Mouse (Mus musculus) cerebellum, adult 9-11 months (tissue): ENCODE measurements around the gene Vps37b.

Source experiments
- DNase-seq: peaks from one replicate; pipeline ENCODE4 v3.0.0; 2022

Vps37b gene

GRCm38 (mm10) chr5:123975668-123976180, 56.3 kb downstream of the Vps37b start:
- DNase-seq: peak; percentile 17

GRCm38 (mm10) chr5:123974616-123975111, 57.4 kb downstream of the Vps37b start:
- peak; percentile 38 for DNase-seq

- peak; percentile 47 for DNase-seq
Observed at GRCm38 (mm10) chr5:123974179-123974485, 57.9 kb downstream of the Vps37b start.

- peak; percentile 83 for DNase-seq
Observed at GRCm38 (mm10) chr5:123973299-123974178, 58.5 kb downstream of the Vps37b start, which contains the start of gene Hip1r. Gene Hip1r, plus strand, starts transcription at chr5:123973628.

DNA sequence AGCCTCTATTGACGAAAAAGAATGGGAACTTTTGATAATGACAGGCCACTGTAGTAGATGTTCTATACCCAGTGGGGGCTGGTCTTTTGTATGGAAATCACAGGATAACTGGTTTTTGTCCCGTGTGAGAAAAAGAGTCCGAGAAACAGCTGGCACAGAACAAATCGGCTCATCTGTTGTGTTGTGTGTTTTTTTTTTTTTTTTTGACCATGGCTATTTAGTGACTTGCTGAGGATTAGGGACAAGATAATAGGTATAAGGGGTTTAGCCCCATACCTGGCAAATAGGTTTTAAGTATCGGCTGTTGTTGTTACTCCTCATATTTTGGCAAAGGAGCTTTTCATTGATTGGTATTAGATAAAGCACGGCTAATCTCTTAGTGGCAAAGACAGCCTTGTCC, 59.6 kb downstream of the Vps37b start:
- DNase-seq: no peak

DNA sequence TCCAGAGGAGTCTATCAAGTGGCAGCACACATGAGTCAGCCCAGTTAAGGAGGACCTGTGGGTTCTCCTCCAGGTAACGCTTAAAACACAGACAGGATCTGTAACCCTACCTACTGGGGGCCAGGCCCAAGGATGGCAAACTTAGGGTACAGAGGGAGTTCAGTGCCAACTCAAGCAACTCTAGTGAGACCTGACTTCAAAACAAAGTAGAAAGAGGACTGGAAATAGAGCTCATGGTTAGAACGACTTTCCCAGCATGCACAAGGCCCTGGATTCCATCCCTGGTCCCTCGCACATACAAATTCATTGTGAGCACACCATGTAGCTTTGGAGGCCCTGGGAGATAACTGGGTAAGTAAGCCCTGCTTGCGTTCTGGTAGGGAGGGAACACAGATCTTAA, 61.5 kb downstream of the Vps37b start:
- no peak for DNase-seq

- DNase-seq: no peak
Observed at GRCm38 (mm10) chr5:123969216-123969615, 62.9 kb downstream of the Vps37b start.

- no peak for DNase-seq
Observed at GRCm38 (mm10) chr5:123968468-123968867, 63.6 kb downstream of the Vps37b start.

GRCm38 (mm10) chr5:123966759-123967158, 65.3 kb downstream of the Vps37b start:
- DNase-seq: no peak

GRCm38 (mm10) chr5:123964208-123964607, 67.9 kb downstream of the Vps37b start:
- no peak for DNase-seq

GRCm38 (mm10) chr5:123961046-123961445, 71.0 kb downstream of the Vps37b start:
- no peak for DNase-seq

- DNase-seq: no peak
Observed at GRCm38 (mm10) chr5:123960129-123960528, 71.9 kb downstream of the Vps37b start.

DNA sequence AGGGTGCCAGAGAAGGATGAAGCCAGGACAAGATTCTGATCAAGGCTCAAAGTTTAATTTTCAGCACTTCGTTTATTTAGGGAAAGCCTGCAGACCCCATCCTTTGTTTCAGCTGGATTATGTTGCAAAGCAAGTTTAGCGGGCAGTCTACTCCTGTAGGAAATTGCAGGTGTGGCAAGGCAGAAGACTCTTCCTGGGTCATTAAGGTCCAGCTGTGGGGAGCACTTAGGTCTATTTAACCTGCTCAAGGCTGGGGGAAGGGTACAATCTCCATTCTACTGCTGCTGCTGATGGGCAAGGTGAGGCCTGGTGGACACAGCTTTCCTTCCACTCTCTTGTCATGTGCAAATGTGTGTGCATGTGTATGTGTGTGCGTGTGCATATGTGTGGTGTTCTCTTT, 73.1 kb downstream of the Vps37b start:
- DNase-seq: no peak

DNA sequence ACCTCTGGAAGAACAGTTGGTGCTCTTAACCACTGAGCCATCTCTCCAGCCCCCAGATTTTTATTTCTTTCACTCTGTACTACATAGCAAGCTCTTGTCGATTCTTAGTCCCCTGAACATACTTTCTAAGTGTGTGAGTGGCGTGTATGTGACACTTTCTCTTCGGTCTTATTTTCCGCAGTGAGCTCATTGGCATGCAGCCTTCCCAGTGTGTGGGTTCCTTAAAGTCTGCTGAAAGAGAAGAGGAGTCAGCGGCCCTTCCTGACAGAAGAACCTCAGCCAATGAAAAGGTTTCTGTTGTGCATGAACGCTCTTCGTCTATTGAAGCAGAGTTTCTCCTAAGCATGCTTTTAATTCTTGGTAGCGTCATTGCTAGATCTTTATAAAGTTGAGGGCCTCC, 74.9 kb downstream of the Vps37b start:
- no peak for DNase-seq
